Mouse (Mus musculus) erythroblast, adult 5-6 weeks (primary cell): ENCODE results near the gene Rassf9. TPM values are rescaled to one million over a fixed set of nuclear protein-coding genes. Genes with fewer than 3 reads are reported as not detected.

ENCODE experiments used
- ATAC-seq: replicated peaks from 2 replicates; pipeline ENCODE4 v1.8.0; 2016; ENCODE audit warnings: moderate number of reproducible peaks, mild to moderate bottlenecking, moderate TSS enrichment, inconsistent platforms; ENCODE audit not compliant: poor library complexity, low FRiP score, severe bottlenecking
- total RNA-seq, 2 experiments: library from RNA; stranded (forward) in 1 of 2; stranded (reverse) in 1 of 2; fragments of 150-400 nt in 1 of 2; fragments of 200-764, 138-1000 nt in 1 of 2; gene quantifications; 2 replicates each; pipeline versions ENCODE4 v1.2.3 to v1.2.4; 2015 to 2017; ENCODE audit warnings: low replicate concordance in 2 of 2

The Rassf9 gene
- total RNA-seq (2015; ENCODE audit: low replicate concordance), result not detected in 2 replicates
- not detected in 2 replicates for total RNA-seq (2017; ENCODE audit: low replicate concordance)

- ATAC-seq, result no peak
These were observed at the start of gene Rassf9 for GRCm38 (mm10) chr10:102511807-102512461. Gene Rassf9, plus strand, starts transcription at chr10:102512222.

- no peak for ATAC-seq
These were observed 42.6 kb upstream of the Rassf9 start for GRCm38 (mm10) chr10:102469412-102469811.

GRCm38 (mm10) chr10:102490386-102490785 is 21.6 kb upstream of the Rassf9 start, which contains the start of gene Nts:
Gene Nts, minus strand, starts transcription at chr10:102490486.
- no peak for ATAC-seq

GRCm38 (mm10) chr10:102491792-102492191 is 20.2 kb upstream of the Rassf9 start:
- no peak for ATAC-seq

- no peak for ATAC-seq
These were observed 13.3 kb upstream of the Rassf9 start for GRCm38 (mm10) chr10:102498754-102499153.

- no peak for ATAC-seq
These were observed 4.6 kb upstream of the Rassf9 start for GRCm38 (mm10) chr10:102507386-102507785.

- ATAC-seq, result no peak
These were observed 588 bp upstream of the Rassf9 start for GRCm38 (mm10) chr10:102511461-102511806.

- ATAC-seq, result no peak
These were observed 2.1 kb downstream of the Rassf9 start for GRCm38 (mm10) chr10:102514159-102514558.

- ATAC-seq, result no peak
These were observed 15.9 kb downstream of the Rassf9 start for GRCm38 (mm10) chr10:102527901-102528300.

- no peak for ATAC-seq
These were observed 41.9 kb downstream of the Rassf9 start for GRCm38 (mm10) chr10:102553941-102554340.

GRCm38 (mm10) chr10:102562488-102562887 is 50.5 kb downstream of the Rassf9 start:
- ATAC-seq, result no peak

GRCm38 (mm10) chr10:102577970-102578369 is 65.9 kb downstream of the Rassf9 start:
- no peak for ATAC-seq

- ATAC-seq, result no peak
These were observed 82.3 kb downstream of the Rassf9 start for GRCm38 (mm10) chr10:102594306-102594705.

Other genes starting within 250 kb of the Rassf9 start
- not detected in 2 replicates for gene Nts, start 21.7 kb upstream of the Rassf9 start, total RNA-seq (2015; ENCODE audit: low replicate concordance)
- not detected in 2 replicates for gene Nts, start 21.7 kb upstream of the Rassf9 start, total RNA-seq (2017; ENCODE audit: low replicate concordance)